Mouse (Mus musculus) CD4-positive, CD25-positive, alpha-beta regulatory T cell, adult 4 months (primary cell): ENCODE results near the gene Lrmda. TPM values are rescaled to one million over a fixed set of nuclear protein-coding genes. Genes with fewer than 3 reads are reported as not detected.

ENCODE experiments used
- ATAC-seq: one replicate; pipeline ENCODE4 v1.8.0; 2017
- polyA plus RNA-seq, 2 experiments: library from polyadenylated mRNA; unstranded; fragments of 100-300 nt; shearing (Covaris generic); gene quantifications; one replicate each; pipeline ENCODE4 v1.2.1; 2017

Lrmda gene
- polyA plus RNA-seq, 2 experiments from 2014 or later = not detected

DNA sequence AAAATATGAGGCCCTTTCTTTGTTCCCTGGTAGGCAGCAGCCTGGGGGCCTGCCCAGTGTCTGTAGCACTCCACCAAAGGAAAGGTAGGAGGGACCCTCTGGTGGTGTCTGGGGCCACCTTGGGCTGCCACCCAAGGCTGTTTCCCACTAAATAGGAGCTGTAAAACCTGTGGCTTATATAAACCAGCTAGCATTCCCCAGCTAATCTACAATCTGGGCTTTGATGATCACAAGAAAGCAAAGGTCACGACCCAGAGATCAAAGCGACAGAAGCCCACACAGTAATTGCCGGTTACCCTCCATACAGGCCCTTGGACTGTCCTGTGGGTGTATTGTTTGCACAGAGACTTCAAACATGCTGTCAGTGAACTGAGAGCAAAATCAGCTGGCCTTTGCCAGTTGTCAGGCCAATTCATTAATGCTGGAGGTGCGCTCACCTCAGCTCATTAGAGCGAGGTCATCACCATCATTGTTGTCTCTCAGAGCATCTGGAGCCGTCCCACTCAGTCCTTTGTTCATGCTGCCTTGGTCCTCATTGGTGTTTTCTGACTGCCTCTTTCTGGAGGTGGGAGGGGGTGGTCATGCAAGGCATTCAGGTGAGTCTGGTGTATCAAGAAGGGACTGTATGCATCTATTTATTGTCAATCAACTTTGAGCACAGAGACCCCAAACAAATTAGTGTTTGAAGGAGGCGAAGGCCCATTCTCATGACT lies 570.1 kb downstream of the Lrmda start:
- ATAC-seq = no peak

DNA sequence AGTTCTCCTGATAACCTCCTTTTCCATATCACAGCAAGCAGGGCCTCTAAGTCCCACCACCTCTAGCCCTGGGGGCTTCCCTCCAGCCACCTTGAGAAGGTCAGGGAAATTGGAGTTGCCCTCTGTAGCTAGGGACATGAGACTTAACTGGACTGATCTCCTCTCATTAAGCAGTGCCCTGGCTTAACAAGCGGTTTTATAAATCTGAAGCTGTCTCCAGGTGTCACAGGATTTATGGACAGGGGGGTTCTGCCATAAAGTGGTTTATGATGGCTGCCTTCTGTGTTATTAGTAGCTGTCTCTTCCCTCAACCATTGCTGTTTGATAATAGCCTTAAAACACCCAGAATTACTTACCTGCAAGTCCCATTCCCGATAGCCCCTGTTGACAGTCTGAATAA lies 571.7 kb downstream of the Lrmda start:
- ATAC-seq = no peak

GRCm38 (mm10) chr14:22597508-22597907 lies 578.0 kb downstream of the Lrmda start:
- no peak for ATAC-seq

DNA sequence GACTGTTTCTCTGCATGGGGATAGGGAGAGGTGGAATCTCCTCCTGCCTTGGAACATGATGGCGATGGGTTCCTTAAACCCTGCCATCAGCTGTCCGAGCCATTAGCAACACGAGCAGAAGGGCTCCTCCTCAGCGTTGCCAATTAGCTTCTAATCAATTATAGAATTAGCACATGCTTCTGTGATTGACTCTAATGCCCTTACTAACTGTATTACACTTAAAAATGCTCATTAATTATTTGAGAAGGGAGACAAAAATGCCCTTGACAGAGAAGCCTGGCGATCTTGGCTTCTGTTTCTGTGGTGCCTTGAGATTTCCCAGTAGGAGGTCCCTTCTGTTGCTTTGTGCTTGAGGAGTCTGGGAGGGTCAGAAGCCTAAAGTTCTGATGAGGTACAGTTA lies 579.1 kb downstream of the Lrmda start:
- no peak for ATAC-seq

GRCm38 (mm10) chr14:22600166-22600565 lies 580.7 kb downstream of the Lrmda start:
- ATAC-seq = no peak

GRCm38 (mm10) chr14:22602308-22602707 lies 582.8 kb downstream of the Lrmda start:
- no peak for ATAC-seq

DNA sequence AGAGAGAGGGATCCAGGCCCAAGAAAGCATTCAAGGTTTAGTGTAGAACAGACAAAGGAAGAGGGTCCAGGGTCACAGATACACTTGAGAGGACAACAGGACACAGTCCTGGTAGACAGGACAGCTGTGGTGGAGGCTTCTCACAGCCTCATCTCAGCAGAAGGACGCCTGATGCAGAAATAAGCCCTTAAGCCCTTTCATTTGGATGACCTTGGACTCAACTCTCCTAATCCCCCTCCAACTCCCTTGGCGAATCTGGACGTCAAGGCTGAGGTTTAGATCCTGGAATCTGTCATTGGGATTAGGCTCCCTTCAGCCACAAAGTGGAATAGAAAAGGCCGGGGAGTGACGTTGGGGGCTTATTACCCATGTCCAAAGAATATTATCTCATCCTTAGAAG lies 589.1 kb downstream of the Lrmda start:
- ATAC-seq = no peak

DNA sequence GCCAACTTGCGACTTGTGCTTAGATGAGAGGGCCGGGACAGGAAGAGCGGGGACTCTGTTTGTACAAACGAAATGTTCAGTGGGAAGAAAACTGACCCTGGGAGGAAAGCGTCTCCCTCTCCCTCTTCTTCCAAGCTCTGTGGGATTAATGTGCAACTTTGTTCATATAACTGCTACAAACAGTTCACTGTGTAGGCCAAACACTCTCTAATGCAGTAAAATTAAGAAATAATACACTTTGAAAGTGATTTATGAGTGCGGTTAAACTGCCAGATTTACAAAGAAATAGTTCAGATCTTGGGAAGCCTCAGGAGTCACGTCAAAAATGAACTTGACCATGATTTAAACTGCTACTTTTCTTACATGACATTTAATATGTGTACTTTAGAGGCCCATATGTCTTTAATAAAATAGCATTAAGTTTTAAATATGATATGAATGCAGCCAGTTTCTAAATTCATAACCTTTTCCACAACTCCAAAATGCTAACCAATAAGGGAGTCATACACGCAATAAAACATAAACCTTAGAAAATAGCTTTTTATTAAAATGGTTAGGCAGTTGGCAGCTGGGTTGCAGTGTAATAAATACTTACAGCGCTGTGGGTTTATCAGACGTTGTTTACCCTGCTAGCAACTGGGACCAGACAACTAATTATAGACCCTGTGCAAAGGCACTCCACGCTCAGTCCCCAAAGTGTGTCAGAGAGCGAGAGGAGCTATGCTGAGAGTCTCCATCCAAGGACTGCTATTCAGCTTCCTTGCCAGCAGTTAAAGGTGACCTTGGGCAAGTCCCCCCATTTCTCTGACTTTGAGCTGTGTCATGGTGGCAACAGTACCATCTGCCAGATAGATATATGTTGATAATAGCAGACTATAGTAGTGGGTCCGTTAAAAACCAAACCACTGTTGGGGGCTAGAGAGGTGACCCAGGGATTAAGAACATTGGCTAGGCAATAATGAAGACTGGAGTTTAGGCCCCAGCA lies 590.0 kb downstream of the Lrmda start:
- ATAC-seq = no peak

- ATAC-seq = no peak
Measured at GRCm38 (mm10) chr14:22611011-22611410, 591.5 kb downstream of the Lrmda start.

- ATAC-seq = no peak
Measured at GRCm38 (mm10) chr14:22620191-22620590, 600.7 kb downstream of the Lrmda start.

GRCm38 (mm10) chr14:22621941-22622340 lies 602.4 kb downstream of the Lrmda start:
- no peak for ATAC-seq

- no peak for ATAC-seq
Measured at GRCm38 (mm10) chr14:22627105-22627829, 607.8 kb downstream of the Lrmda start.

DNA sequence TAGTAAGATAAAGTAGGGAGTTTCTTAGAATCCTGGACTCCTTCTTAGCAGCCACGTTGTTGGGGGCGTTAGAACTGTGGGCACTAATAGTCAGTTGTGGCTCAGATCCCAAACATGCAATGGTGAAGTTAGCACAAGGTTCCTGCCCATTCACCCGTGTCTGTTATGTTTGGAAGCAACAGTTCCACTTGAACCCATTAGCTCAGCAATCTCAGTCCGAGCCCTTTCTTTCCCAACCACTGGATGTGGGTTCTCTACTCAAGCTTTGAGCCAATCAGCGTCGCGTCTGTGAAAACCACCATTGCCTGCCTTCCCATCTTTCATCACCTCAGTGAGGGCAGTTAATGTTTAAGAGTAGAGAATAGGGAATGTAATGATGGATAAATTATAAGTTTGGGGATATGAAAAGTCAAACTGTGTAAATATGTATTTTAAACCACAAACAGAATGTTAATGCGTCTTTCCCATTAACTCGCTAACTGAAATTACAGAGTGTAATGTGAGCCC lies 610.9 kb downstream of the Lrmda start:
- ATAC-seq = no peak

- ATAC-seq = no peak
Measured at GRCm38 (mm10) chr14:22633612-22634011, 614.1 kb downstream of the Lrmda start.

GRCm38 (mm10) chr14:22643494-22643893 lies 624.0 kb downstream of the Lrmda start:
- ATAC-seq = no peak

DNA sequence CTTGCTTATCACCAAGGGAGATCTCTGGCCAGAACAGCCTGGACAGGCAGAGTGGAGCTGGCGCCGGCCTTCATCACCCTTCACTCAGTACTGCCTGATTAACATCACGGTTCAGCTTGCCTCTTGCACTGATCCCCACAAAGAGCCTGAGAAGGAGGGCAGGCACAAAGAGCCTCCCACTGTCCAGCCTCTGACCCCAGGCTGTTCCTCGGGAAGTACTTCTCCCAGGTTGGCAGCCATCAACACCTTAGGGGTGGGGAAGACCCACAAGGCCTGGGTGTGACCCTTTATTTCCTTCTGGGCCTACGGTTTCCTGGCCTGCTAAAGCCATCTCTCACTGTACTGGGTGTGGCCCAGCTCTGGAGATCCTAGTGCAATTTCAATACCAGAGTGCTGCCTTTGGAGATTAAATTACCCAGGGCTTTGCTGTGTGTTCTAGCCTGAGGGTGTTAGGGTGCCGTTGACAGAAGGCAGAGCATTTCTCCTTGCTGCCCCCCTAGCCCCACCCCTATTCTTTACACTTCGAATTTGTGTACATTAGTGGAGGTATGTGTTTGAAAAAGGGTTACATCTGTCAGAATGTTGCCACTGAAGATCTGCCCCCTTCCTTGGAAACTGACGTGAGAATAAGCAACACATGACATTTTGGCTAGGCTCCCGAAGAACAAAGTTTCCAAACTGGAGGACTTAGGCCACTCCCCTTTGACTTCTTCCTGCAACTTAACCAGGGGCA lies 628.5 kb downstream of the Lrmda start:
- ATAC-seq = no peak

- ATAC-seq = no peak
Measured at GRCm38 (mm10) chr14:22649411-22649911, 629.9 kb downstream of the Lrmda start.

DNA sequence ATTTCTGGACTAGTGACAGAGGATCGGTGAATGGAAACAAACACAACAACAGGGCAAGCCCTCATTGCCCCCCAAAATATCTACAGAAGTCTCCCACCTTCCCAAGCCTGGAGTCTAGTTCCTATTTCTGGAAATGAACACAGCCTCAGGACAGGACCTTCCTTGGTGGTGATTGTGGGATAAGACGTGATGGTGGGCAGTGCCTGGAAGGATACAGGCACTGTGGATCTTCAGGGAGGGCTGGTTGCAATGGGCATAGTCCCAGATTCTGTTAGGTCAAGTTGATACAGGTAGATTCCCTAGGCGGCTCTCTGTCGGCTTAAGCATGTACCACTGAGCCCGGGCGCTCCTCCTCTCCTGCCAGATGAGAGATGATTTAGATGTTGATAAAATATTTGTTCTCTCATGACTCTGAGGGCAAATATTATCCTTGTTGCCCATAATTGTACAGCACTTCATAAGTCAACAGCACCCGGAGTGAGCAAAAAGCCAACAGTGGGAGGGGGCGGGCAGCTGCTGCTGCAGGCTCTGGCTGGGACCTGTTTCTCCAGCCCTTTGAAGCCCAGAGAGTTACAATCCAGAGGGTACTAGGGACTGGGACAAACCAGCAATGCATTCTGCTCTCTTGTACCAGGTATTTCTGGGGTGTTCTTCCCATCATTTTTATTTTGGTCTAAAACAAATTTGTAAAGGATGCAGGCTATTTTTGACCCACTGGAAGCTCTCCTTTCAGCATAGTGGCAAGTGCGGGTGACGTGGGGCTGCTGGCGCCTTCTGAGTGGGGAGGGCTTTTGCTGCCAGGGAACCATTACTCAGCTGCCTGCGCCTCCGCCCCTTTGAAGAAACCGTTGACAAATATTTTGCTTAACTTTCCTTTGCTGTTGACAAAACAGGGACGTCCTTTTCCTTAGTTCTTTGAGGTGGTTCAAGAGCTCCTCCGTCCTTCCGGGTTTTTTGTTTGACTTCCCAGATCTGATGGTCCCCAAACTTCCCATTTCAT lies 630.8 kb downstream of the Lrmda start:
- no peak for ATAC-seq

DNA sequence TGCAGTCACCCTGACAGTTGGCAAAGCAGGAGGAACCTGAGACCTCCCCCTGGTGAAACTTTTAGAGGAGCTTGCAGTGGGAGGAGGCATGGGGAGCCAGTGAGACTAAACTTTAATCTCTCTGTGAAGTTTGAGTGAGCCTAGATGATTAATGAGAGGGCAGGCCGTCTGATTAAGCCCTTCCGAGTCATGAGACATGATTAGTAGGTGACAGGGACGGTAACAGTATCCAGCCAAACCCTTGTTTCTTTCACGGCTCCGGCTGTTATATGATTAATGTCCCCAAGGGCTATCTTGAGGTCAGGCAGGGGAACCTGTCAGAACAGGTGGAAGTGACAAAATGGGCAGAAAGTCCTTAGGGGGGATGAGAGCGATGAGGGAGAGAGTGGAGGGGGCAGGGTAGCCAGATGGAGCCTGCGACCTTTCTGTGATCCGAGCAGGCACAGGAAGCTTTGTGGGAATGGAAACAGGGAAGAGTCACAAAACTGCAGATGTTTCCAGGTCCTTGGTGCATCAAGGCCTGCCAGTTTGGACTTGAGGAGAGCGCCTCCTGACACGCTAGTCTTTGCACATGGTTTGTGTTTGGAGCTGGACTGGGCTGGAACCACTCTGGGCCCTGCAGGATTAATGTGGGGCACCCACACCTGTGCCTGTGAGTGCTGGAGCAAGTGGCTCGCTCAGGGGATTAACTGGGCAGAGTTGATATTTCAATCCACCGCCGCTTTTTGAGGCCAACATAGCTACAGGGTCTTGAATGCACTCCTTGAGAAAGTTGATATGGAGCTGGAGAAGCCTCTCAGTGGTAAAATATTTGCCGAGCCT lies 631.8 kb downstream of the Lrmda start:
- ATAC-seq = no peak

DNA sequence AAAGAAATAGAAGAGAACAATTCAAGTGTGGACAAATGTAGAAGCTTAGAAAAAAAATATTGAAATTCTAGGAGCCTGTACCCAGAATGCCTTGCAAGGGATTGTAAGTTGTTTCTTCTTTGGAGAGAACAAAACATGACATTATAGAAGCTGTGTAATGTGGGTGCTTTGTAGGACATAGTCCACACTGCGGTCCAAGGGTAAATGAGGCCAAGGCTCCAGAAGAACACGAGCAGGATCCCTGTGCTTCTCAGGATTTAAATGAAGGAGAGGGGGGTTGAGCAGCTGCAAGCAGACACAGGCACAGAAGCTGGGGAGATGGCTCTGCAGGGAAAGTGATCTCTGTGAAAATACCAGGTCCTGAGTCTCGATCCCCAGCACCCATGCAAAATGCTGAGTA lies 643.0 kb downstream of the Lrmda start:
- ATAC-seq = no peak
